Mouse (Mus musculus) testis, adult 2 months (tissue): ENCODE data around the gene Zfp524. TPM values are rescaled to one million over a fixed set of nuclear protein-coding genes. Genes with fewer than 3 reads are reported as not detected.
A peak's percentile ranks its signal among the peaks of the same experiment; 100 is the strongest.

Experiments
- H3K27ac ChIP-seq: fragments of 200-500 bp; 2 replicates; pipeline ENCODE4 v1.5.1; 2012; ENCODE audit warnings: low read depth, low read length; ENCODE audit not compliant: control insufficient read depth, insufficient read depth
- H3K27me3 ChIP-seq: fragments of 200-500 bp; 2 replicates; pipeline ENCODE4 v1.6.1; 2012; ENCODE audit warnings: mild to moderate bottlenecking, low read length, moderate library complexity; ENCODE audit not compliant: control insufficient read depth, insufficient read depth
- H3K36me3 ChIP-seq: fragments of 200-500 bp; 2 replicates; pipeline ENCODE4 v1.6.1; 2012; ENCODE audit warnings: mild to moderate bottlenecking, low read length; ENCODE audit not compliant: control insufficient read depth, insufficient read depth
- H3K4me1 ChIP-seq: fragments of 200-500 bp; 2 replicates; pipeline ENCODE4 v1.6.1; 2012; ENCODE audit warnings: low read length; ENCODE audit not compliant: control insufficient read depth, insufficient read depth
- H3K4me3 ChIP-seq: fragments of 200-500 bp; 2 replicates; pipeline ENCODE4 v1.5.1; 2012; ENCODE audit warnings: low read depth, mild to moderate bottlenecking, low read length, moderate library complexity, mixed read lengths; ENCODE audit not compliant: control insufficient read depth
- CTCF ChIP-seq: fragments of 200-500 bp; IDR thresholded peaks from 2 replicates; pipeline ENCODE4 v1.5.1; 2012; ENCODE audit warnings: low read depth, mild to moderate bottlenecking, inconsistent platforms, low read length, moderate library complexity; ENCODE audit not compliant: control insufficient read depth, insufficient read depth, insufficient replicate concordance
- POLR2A ChIP-seq: fragments of 200-500 bp; IDR thresholded peaks from 2 replicates; pipeline ENCODE4 v1.6.1; 2012; ENCODE audit warnings: low read depth, mild to moderate bottlenecking, inconsistent platforms, low read length, moderate library complexity; ENCODE audit not compliant: control insufficient read depth
- polyA plus RNA-seq: library from polyadenylated mRNA; depleted of rRNA; stranded (reverse); fragments of >200 nt; gene quantifications from 2 replicates; pipeline ENCODE4 v1.2.3, GENCODE M21; 2012

Zfp524 gene
- polyA plus RNA-seq, 1 experiment = 11.2 TPM

- Histone ChIP-seq H3K27me3 (no peaks in the 10 kb centered on the region), H3K27ac (no peak overlapping the region), H3K36me3 (no peaks in the 10 kb centered on the region), H3K4me3 (no peak overlapping the region), H3K4me1 (peaks cover 17% of the 10 kb centered on the region)
- no peak for TF ChIP-seq CTCF
- no peak for TF ChIP-seq POLR2A
Measured at GRCm38 (mm10) chr7:5029946-5030345, 15.7 kb downstream of the Zfp524 start.

- TF ChIP-seq CTCF (no peak), POLR2A (no peak; the same call in 1 of the 2 replicates)
- Histone ChIP-seq H3K27ac (no peak overlapping the region), H3K36me3 (no peaks in the 10 kb centered on the region), H3K4me3 (peak overlapping the region; percentile 35), H3K4me1 (peaks cover 17% of the 10 kb centered on the region), H3K27me3 (no peaks in the 10 kb centered on the region)
Measured at GRCm38 (mm10) chr7:5030554-5031275, 16.5 kb downstream of the Zfp524 start.

GRCm38 (mm10) chr7:5031496-5031895 is 17.3 kb downstream of the Zfp524 start:
- H3K4me3 ChIP-seq = peak overlapping the region; percentile 35
- TF ChIP-seq POLR2A (no peak), CTCF (no peak)
- no peak overlapping the region for H3K27ac ChIP-seq
- no peaks in the 10 kb centered on the region for H3K27me3 ChIP-seq
- peaks cover 17% of the 10 kb centered on the region for H3K4me1 ChIP-seq
- no peaks in the 10 kb centered on the region for H3K36me3 ChIP-seq

- peaks cover 17% of the 10 kb centered on the region for H3K4me1 ChIP-seq
- no peaks in the 10 kb centered on the region for H3K27me3 ChIP-seq
- no peak within 1 kb of the TSS for H3K27ac ChIP-seq
- TF ChIP-seq CTCF = no peak
- no peak for TF ChIP-seq POLR2A
- no peaks in the 10 kb centered on the region for H3K36me3 ChIP-seq
- H3K4me3 ChIP-seq = no peak within 1 kb of the TSS
Measured at GRCm38 (mm10) chr7:5033818-5034217, 19.6 kb downstream of the Zfp524 start, which contains the start of gene 4632433K11Rik. Gene 4632433K11Rik (plus strand): TSS chr7:5034118.

GRCm38 (mm10) chr7:5035628-5036027 is 21.4 kb downstream of the Zfp524 start:
- Histone ChIP-seq H3K4me1 (peaks cover 6% of the 10 kb centered on the region), H3K27ac (no peak overlapping the region), H3K27me3 (no peaks in the 10 kb centered on the region), H3K36me3 (no peaks in the 10 kb centered on the region), H3K4me3 (no peak overlapping the region)
- no peak for TF ChIP-seq POLR2A
- no peak for TF ChIP-seq CTCF

- no peaks in the 10 kb centered on the region for H3K36me3 ChIP-seq
- H3K4me1 ChIP-seq = peaks cover 3% of the 10 kb centered on the region
- H3K4me3 ChIP-seq = no peak overlapping the region
- no peaks in the 10 kb centered on the region for H3K27me3 ChIP-seq
- H3K27ac ChIP-seq = no peak overlapping the region
- TF ChIP-seq POLR2A (no peak), CTCF (no peak)
Measured at GRCm38 (mm10) chr7:5036136-5036535, 21.9 kb downstream of the Zfp524 start.

- Histone ChIP-seq H3K36me3 (no peaks in the 10 kb centered on the region), H3K4me1 (no peaks in the 10 kb centered on the region; the same call in 1 of the 2 replicates), H3K27me3 (no peaks in the 10 kb centered on the region), H3K27ac (no peak overlapping the region), H3K4me3 (no peak overlapping the region)
- TF ChIP-seq POLR2A (no peak), CTCF (no peak)
Measured at GRCm38 (mm10) chr7:5037026-5037425, 22.8 kb downstream of the Zfp524 start.

GRCm38 (mm10) chr7:5037467-5037866 is 23.3 kb downstream of the Zfp524 start:
- TF ChIP-seq POLR2A (no peak), CTCF (no peak)
- Histone ChIP-seq H3K4me1 (no peaks in the 10 kb centered on the region; the same call in 1 of the 2 replicates), H3K27me3 (no peaks in the 10 kb centered on the region), H3K36me3 (no peaks in the 10 kb centered on the region), H3K27ac (no peak overlapping the region), H3K4me3 (peak overlapping the region; percentile 92; the same call in 1 of the 2 replicates)
